Mouse (Mus musculus) forebrain, postnatal 0 days (tissue): ENCODE measurements around the gene Otx2. TPM values are rescaled to one million over a fixed set of nuclear protein-coding genes. Genes with fewer than 3 reads are reported as not detected.

Experiments used
- ATAC-seq: fragments of 200-750 bp; cut with Nextera tagmentation; 2 replicates; pipeline ENCODE4 v1.8.0; 2017; ENCODE audit warnings: mild to moderate bottlenecking, moderate library complexity
- DNase-seq: peaks from one replicate; pipeline ENCODE4 v3.0.0-alpha.2; 2015
- H3K27ac ChIP-seq: fragments of 300-500 bp; sonication (generic); 2 replicates; pipeline ENCODE4 v1.5.1; 2014; ENCODE audit warnings: low read depth, mild to moderate bottlenecking, antibody characterized with exemption, low read length, moderate library complexity, mixed read lengths
- H3K27me3 ChIP-seq: fragments of 300-500 bp; sonication (generic); 2 replicates; pipeline ENCODE4 v1.6.1; 2014; ENCODE audit warnings: mild to moderate bottlenecking, low read length, mixed read lengths; ENCODE audit not compliant: insufficient read depth
- H3K36me3 ChIP-seq: fragments of 300-500 bp; sonication (generic); 2 replicates; pipeline ENCODE4 v1.6.1; 2014; ENCODE audit warnings: mild to moderate bottlenecking, moderate library complexity; ENCODE audit not compliant: insufficient read depth
- H3K4me1 ChIP-seq: fragments of 300-500 bp; sonication (generic); 2 replicates; pipeline ENCODE4 v1.6.1; 2014; ENCODE audit warnings: antibody characterized with exemption; ENCODE audit not compliant: insufficient read depth
- H3K4me2 ChIP-seq: fragments of 300-500 bp; sonication (generic); 2 replicates; pipeline ENCODE4 v1.6.1; 2014; ENCODE audit warnings: low read depth, mild to moderate bottlenecking, moderate library complexity
- H3K4me3 ChIP-seq: fragments of 300-500 bp; sonication (generic); 2 replicates; pipeline ENCODE4 v1.5.1; 2014; ENCODE audit warnings: low read depth, low read length, mixed read lengths
- H3K9ac ChIP-seq: fragments of 300-500 bp; sonication (generic); 2 replicates; pipeline ENCODE4 v1.6.1; 2014; ENCODE audit warnings: mild to moderate bottlenecking
- H3K9me3 ChIP-seq: fragments of 300-500 bp; sonication (generic); 2 replicates; pipeline ENCODE4 v1.6.1; 2016; ENCODE audit warnings: low read length
- CTCF ChIP-seq: sonication (generic); IDR thresholded peaks from 2 replicates; pipeline ENCODE4 v1.5.1; 2016; ENCODE audit warnings: antibody characterized with exemption, control low read depth, low read depth
- WGBS: fragments of 180-500 bp; shearing (Covaris S2); extraction: QIAGEN DNeasy Blood & Tissue Kit; methylation state at CpG from one replicate; pipeline ENCODE4 v1.1.7; 2014; 5-methylcytosine and 5-hydroxymethylcytosine counted together
- polyA plus RNA-seq: library from polyadenylated mRNA; unstranded; fragments of >200 nt; fragmentation: Nextera tagmentation; extraction: Ambion mirVana; gene quantifications from 2 replicates; pipeline ENCODE4 v1.2.1, GENCODE M21; 2015
- total RNA-seq: library from RNA; depleted of rRNA; stranded (reverse); fragments of >200 nt; gene quantifications from 2 replicates; pipeline ENCODE4 v1.2.3, GENCODE M21; 2014

Gene Otx2
- total and polyA plus RNA-seq, 2 experiments from 2014 or later = 12.9 to 15.0 TPM

DNA sequence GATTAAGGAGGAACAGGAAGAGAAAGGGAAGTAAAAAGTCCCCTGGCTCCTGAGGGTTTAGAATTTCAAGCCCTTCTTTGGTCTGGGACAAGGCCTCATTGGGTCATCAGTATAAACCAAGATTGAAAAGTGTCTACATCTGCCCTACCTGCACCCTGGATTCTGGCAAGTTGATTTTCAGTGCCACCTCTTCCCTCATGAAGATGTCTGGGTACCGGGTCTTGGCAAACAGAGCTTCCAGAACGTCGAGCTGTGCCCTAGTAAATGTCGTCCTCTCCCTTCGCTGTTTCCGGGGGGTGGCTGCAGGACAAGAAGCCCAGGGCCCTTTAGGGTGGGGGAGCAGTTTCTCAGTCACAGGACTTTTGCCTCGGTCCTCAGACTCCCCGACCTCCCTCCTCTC, 12.5 kb downstream of the Otx2 start:
- WGBS = 35% methylated on average over 8 of the region's 8 CpGs
- no peak for ATAC-seq
- Histone ChIP-seq H3K27me3 (peaks cover 74% of the 10 kb centered on the region), H3K4me1 (no peaks in the 10 kb centered on the region), H3K9me3 (no peaks in the 10 kb centered on the region), H3K27ac (no peak overlapping the region), H3K4me2 (no peak overlapping the region), H3K4me3 (no peak overlapping the region), H3K36me3 (no peaks in the 10 kb centered on the region), H3K9ac (no peak overlapping the region)
- no peak for DNase-seq
- TF ChIP-seq CTCF = no peak

DNA sequence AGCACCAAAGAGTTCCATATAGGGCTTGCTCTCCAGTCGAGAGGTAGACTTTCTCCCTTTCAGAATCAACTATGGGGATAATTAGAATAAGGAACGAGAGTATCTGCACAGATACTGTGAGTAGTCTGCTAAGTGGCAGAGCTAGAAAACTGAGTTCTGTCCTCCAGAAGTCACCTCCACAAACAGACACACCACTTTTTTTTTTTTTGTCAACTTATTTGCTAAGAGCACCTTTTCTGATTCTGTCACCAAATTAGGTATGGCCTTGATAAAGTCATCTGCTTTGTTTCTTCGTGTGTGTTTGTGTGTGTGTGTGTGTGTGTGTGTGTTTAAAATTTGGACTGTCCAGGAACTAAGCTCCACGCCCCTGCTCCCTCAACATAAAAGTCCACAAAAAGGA, 13.0 kb downstream of the Otx2 start:
- Histone ChIP-seq H3K27ac (no peak overlapping the region), H3K36me3 (no peaks in the 10 kb centered on the region), H3K4me1 (no peaks in the 10 kb centered on the region), H3K4me3 (no peak overlapping the region), H3K9me3 (no peaks in the 10 kb centered on the region), H3K27me3 (peaks cover 75% of the 10 kb centered on the region), H3K4me2 (no peak overlapping the region), H3K9ac (no peak overlapping the region)
- no peak for TF ChIP-seq CTCF
- DNase-seq (no peak), ATAC-seq (no peak)
- WGBS = 72% methylated on average over 4 of the region's 4 CpGs

DNA sequence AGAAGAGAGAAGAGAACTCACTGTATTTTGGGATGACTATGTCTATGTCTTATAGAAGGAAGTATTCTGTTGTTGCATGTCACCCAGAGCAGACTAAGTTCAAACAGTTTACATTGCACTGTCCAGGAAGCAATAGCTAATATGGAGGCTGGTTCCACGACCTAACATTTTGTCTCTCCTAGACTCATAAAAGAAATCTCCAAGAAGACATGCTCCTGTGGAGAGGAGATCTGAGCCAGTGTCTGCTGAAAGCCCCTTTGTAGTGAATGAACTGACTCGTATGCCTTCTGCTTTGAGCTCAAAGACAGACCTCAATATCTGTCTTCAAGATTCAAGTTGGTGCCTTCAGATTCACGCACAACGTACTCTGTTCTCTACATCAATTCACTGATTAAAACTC, 14.0 kb downstream of the Otx2 start:
- H3K4me2 ChIP-seq = no peak overlapping the region
- peaks cover 83% of the 10 kb centered on the region for H3K27me3 ChIP-seq
- no peak for ATAC-seq
- no peak for TF ChIP-seq CTCF
- no peaks in the 10 kb centered on the region for H3K9me3 ChIP-seq
- no peak overlapping the region for H3K27ac ChIP-seq
- DNase-seq = no peak
- H3K36me3 ChIP-seq = no peaks in the 10 kb centered on the region
- WGBS = 64% methylated on average over 4 of the region's 4 CpGs
- no peaks in the 10 kb centered on the region for H3K4me1 ChIP-seq
- H3K9ac ChIP-seq = no peak overlapping the region
- H3K4me3 ChIP-seq = no peak overlapping the region

DNA sequence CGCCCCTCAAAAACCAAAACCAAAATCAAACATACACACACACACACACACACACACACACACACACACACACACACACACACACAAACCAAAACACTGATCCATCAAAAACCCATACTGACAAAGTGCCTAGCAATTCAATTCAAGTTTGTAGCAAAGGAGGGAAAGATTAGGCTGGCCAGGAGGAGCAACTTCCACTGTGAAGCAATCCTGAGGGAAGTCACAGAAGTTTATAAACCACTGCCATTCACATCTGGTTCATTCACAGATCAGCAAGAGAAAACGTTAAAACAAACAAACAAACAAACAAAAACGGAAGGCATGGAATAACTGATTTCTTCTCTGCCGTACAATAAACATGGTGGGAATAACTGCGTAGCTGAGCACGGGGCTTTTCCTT, 16.4 kb downstream of the Otx2 start:
- H3K4me3 ChIP-seq = no peak overlapping the region
- H3K36me3 ChIP-seq = no peaks in the 10 kb centered on the region
- ATAC-seq = no peak
- no peak overlapping the region for H3K27ac ChIP-seq
- no peak overlapping the region for H3K4me2 ChIP-seq
- H3K27me3 ChIP-seq = peaks cover 91% of the 10 kb centered on the region
- no peak overlapping the region for H3K9ac ChIP-seq
- H3K4me1 ChIP-seq = no peaks in the 10 kb centered on the region
- no peaks in the 10 kb centered on the region for H3K9me3 ChIP-seq
- no peak for DNase-seq
- WGBS = 75% methylated on average over 6 of the region's 6 CpGs
- TF ChIP-seq CTCF = no peak

DNA sequence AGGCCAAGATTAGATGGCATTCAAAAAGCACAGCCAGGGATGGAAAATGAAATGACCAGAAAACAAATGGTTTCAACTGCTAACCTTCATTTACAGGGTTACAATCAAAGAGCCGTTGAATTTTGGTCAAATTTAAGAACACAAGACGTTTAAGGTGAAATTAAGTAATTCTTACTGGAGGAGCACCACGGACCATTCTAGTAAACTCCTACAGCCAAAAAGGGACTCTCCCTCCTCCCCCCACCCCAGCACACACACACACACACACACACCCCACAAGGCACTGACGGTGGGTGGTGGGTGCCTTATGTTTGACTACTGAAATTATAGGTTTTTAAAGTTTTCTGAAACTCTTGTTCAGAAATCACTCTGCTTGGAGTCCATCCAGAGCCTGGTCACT, 16.9 kb downstream of the Otx2 start:
- H3K4me3 ChIP-seq = no peak overlapping the region
- no peaks in the 10 kb centered on the region for H3K36me3 ChIP-seq
- 69% methylated on average over 4 of the region's 4 CpGs for WGBS
- no peaks in the 10 kb centered on the region for H3K9me3 ChIP-seq
- no peak overlapping the region for H3K4me2 ChIP-seq
- DNase-seq (no peak), ATAC-seq (no peak)
- TF ChIP-seq CTCF = no peak
- no peak overlapping the region for H3K9ac ChIP-seq
- no peak overlapping the region for H3K27ac ChIP-seq
- H3K4me1 ChIP-seq = no peaks in the 10 kb centered on the region
- H3K27me3 ChIP-seq = peaks cover 91% of the 10 kb centered on the region

DNA sequence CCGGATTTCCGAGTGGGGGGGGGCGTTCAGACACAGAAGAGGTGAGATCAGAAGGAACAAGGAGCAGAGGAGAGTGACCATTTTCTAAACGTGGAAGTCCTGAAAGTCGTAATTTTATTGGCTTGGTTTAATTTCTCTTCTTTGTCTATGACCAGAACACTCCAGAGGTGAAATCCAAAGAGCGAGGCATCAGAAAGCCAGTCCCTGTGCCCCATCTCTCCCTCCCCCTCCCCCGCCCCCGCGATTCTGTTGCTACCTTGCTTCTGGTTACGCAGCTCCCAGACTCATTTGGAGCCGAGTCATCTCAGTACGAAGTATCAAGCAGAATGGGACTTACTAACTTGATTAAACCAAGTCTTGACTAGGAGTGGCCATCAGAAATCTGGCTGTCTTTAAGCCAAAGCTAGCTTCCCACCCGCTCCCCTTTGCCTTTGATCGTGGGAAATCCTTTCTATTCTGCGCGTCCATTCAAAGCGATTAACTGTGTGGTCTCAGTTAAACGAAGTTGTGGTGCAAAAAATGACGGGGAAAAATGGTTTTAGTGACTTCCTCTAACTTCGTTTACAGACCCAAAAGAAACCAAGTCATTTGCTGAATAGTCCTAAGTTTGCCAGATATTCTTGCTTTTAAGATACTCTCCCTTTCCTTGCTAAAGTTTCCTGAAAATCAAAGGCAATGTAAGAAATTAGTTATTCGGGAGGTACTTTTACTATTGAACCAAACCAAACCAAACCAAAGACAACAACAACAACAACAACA, 17.6 kb downstream of the Otx2 start:
- H3K4me2 ChIP-seq = no peak overlapping the region
- H3K27ac ChIP-seq = no peak overlapping the region
- no peaks in the 10 kb centered on the region for H3K9me3 ChIP-seq
- 21% methylated on average over 21 of the region's 21 CpGs for WGBS
- H3K9ac ChIP-seq = no peak overlapping the region
- H3K27me3 ChIP-seq = peaks cover 91% of the 10 kb centered on the region
- DNase-seq = peak; percentile 61
- no peak for ATAC-seq
- TF ChIP-seq CTCF = no peak
- no peak overlapping the region for H3K4me3 ChIP-seq
- no peaks in the 10 kb centered on the region for H3K4me1 ChIP-seq
- H3K36me3 ChIP-seq = no peaks in the 10 kb centered on the region

DNA sequence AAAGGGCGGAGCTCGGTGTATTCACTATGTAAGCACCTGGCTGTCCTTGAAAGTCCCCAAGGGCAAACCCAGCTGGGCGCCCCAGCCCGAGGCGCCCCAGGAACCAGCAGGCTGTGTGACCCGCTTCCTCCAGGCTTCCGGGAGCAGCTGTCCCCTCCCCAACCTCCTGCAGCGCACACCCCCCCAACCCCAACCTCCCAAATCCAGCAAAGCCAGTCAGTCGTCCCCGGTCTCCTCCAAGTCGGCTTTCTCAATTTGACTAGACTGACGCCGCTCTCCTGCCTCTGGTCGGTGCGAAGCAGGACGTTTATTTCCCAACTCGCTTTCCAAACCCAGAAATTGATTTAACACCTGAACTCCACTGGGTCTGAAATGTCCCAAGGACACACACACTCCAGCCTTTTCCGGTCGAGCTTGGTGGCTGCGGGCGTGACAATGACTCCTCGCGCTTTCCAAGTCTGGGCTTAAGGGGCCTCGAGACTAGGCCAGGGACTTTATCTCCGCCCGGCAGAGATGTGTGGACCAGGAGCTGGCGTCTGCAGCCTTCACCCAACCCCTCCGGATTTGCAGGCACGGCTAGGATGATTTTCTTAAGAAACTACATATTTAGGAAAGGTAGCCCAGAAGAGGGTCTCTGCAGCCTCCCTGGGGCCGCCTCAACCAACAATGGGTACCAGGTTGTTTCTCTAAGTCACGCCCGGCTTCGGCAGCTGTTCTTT, 18.4 kb downstream of the Otx2 start:
- ATAC-seq (peak; percentile 29; the same call in 1 of the 2 replicates), DNase-seq (no peak)
- Histone ChIP-seq H3K9me3 (no peaks in the 10 kb centered on the region), H3K36me3 (no peaks in the 10 kb centered on the region), H3K4me3 (no peak overlapping the region), H3K4me2 (no peak overlapping the region), H3K9ac (no peak overlapping the region), H3K4me1 (no peaks in the 10 kb centered on the region), H3K27ac (no peak overlapping the region), H3K27me3 (peaks cover 91% of the 10 kb centered on the region)
- WGBS = 19% methylated on average over 33 of the region's 33 CpGs
- TF ChIP-seq CTCF = no peak
